Mouse (Mus musculus): ENCODE data around the gene Ifitm10. TPM values are rescaled to one million over a fixed set of nuclear protein-coding genes. Genes with fewer than 3 reads are reported as not detected.

Gene Ifitm10
- polyA plus RNA-seq, 1 experiment from 2014 or later: 0.53 TPM

- Histone ChIP-seq H3K27ac (no peak overlapping the region), H3K9me3 (replicated peaks) (no peaks in the 10 kb centered on the region), H3K36me3 (no peaks in the 10 kb centered on the region), H3K4me3 (no peak overlapping the region), H3K27me3 (ENCODE audit: low read depth, poor library complexity, severe bottlenecking) (no peaks in the 10 kb centered on the region), H3K4me1 (peaks cover 12% of the 10 kb centered on the region; the same call in 1 of the 2 replicates)
- no peak for DNase-seq (ENCODE audit: low spot score)
- 80% methylated on average over 7 of the region's 7 CpGs for WGBS
Measured at GRCm38 (mm10) chr7:142400112-142400749, 26.7 kb upstream of the Ifitm10 start.

GRCm38 (mm10) chr7:142399250-142399649, 25.7 kb upstream of the Ifitm10 start:
- H3K9me3 ChIP-seq (replicated peaks): no peaks in the 10 kb centered on the region
- no peak overlapping the region for H3K27ac ChIP-seq
- H3K36me3 ChIP-seq: no peaks in the 10 kb centered on the region
- peaks cover 12% of the 10 kb centered on the region; the same call in 1 of the 2 replicates for H3K4me1 ChIP-seq
- WGBS: 95% methylated on average over 1 of the region's 1 CpGs
- DNase-seq (ENCODE audit: low spot score): no peak
- no peaks in the 10 kb centered on the region for H3K27me3 ChIP-seq (ENCODE audit: low read depth, poor library complexity, severe bottlenecking)
- H3K4me3 ChIP-seq: no peak overlapping the region

GRCm38 (mm10) chr7:142398052-142398451, 24.5 kb upstream of the Ifitm10 start:
- H3K27ac ChIP-seq: no peak overlapping the region
- H3K4me3 ChIP-seq: no peak overlapping the region
- 65% methylated on average over 2 of the region's 2 CpGs for WGBS
- H3K4me1 ChIP-seq: peaks cover 14% of the 10 kb centered on the region
- DNase-seq (ENCODE audit: low spot score): no peak
- no peaks in the 10 kb centered on the region for H3K27me3 ChIP-seq (ENCODE audit: low read depth, poor library complexity, severe bottlenecking)
- no peaks in the 10 kb centered on the region for H3K9me3 ChIP-seq (replicated peaks)
- H3K36me3 ChIP-seq: no peaks in the 10 kb centered on the region

- no peak overlapping the region for H3K27ac ChIP-seq
- H3K27me3 ChIP-seq (ENCODE audit: low read depth, poor library complexity, severe bottlenecking): no peaks in the 10 kb centered on the region
- no peaks in the 10 kb centered on the region for H3K9me3 ChIP-seq (replicated peaks)
- H3K4me1 ChIP-seq: peaks cover 20% of the 10 kb centered on the region
- no peak overlapping the region for H3K4me3 ChIP-seq
- DNase-seq (ENCODE audit: low spot score): no peak
- WGBS: 91% methylated on average over 1 of the region's 1 CpGs
- H3K36me3 ChIP-seq: no peaks in the 10 kb centered on the region
Measured at GRCm38 (mm10) chr7:142396611-142397010, 23.1 kb upstream of the Ifitm10 start.

GRCm38 (mm10) chr7:142395472-142395871, 21.9 kb upstream of the Ifitm10 start:
- Histone ChIP-seq H3K4me1 (peaks cover 13% of the 10 kb centered on the region), H3K9me3 (replicated peaks) (no peaks in the 10 kb centered on the region), H3K4me3 (no peak overlapping the region), H3K27ac (no peak overlapping the region), H3K27me3 (ENCODE audit: low read depth, poor library complexity, severe bottlenecking) (no peaks in the 10 kb centered on the region), H3K36me3 (no peaks in the 10 kb centered on the region)
- no peak for DNase-seq (ENCODE audit: low spot score)
- WGBS: 91% methylated on average over 4 of the region's 4 CpGs

- Histone ChIP-seq H3K36me3 (no peaks in the 10 kb centered on the region), H3K9me3 (replicated peaks) (no peaks in the 10 kb centered on the region), H3K27me3 (ENCODE audit: low read depth, poor library complexity, severe bottlenecking) (no peaks in the 10 kb centered on the region), H3K27ac (no peak overlapping the region), H3K4me1 (peaks cover 13% of the 10 kb centered on the region; the same call in 1 of the 2 replicates), H3K4me3 (no peak overlapping the region)
- no peak for DNase-seq (ENCODE audit: low spot score)
- WGBS: 73% methylated on average over 6 of the region's 6 CpGs
Measured at GRCm38 (mm10) chr7:142394261-142395190, 21.0 kb upstream of the Ifitm10 start.

GRCm38 (mm10) chr7:142393191-142393590, 19.6 kb upstream of the Ifitm10 start:
- no peak for DNase-seq (ENCODE audit: low spot score)
- Histone ChIP-seq H3K27ac (no peak overlapping the region), H3K36me3 (no peaks in the 10 kb centered on the region), H3K9me3 (replicated peaks) (no peaks in the 10 kb centered on the region), H3K27me3 (ENCODE audit: low read depth, poor library complexity, severe bottlenecking) (no peaks in the 10 kb centered on the region), H3K4me3 (no peak overlapping the region), H3K4me1 (peaks cover 13% of the 10 kb centered on the region; the same call in 1 of the 2 replicates)
- WGBS: 27% methylated on average over 4 of the region's 4 CpGs

GRCm38 (mm10) chr7:142391609-142392008, 18.1 kb upstream of the Ifitm10 start:
- WGBS: 76% methylated on average over 4 of the region's 4 CpGs
- H3K36me3 ChIP-seq: no peaks in the 10 kb centered on the region
- H3K4me1 ChIP-seq: peaks cover 17% of the 10 kb centered on the region

GRCm38 (mm10) chr7:142391108-142391507, 17.6 kb upstream of the Ifitm10 start:
- no peak for DNase-seq (ENCODE audit: low spot score)
- no peaks in the 10 kb centered on the region for H3K36me3 ChIP-seq
- H3K9me3 ChIP-seq (replicated peaks): no peaks in the 10 kb centered on the region
- H3K4me1 ChIP-seq: peaks cover 22% of the 10 kb centered on the region
- H3K4me3 ChIP-seq: no peak overlapping the region
- no peak overlapping the region for H3K27ac ChIP-seq
- 86% methylated on average over 3 of the region's 3 CpGs for WGBS
- no peaks in the 10 kb centered on the region for H3K27me3 ChIP-seq (ENCODE audit: low read depth, poor library complexity, severe bottlenecking)

More at GRCm38 (mm10) chr7:142391609-142392008, 18.1 kb upstream of the Ifitm10 start:
- Histone ChIP-seq H3K9me3 (replicated peaks) (no peaks in the 10 kb centered on the region), H3K4me3 (no peak overlapping the region), H3K27me3 (ENCODE audit: low read depth, poor library complexity, severe bottlenecking) (no peaks in the 10 kb centered on the region), H3K27ac (no peak overlapping the region)
- DNase-seq (ENCODE audit: low spot score): no peak

- peaks cover 27% of the 10 kb centered on the region for H3K4me1 ChIP-seq
- no peaks in the 10 kb centered on the region for H3K9me3 ChIP-seq (replicated peaks)
- peaks cover 8% of the 10 kb centered on the region for H3K36me3 ChIP-seq
- no peaks in the 10 kb centered on the region for H3K27me3 ChIP-seq (ENCODE audit: low read depth, poor library complexity, severe bottlenecking)
- no peak overlapping the region for H3K27ac ChIP-seq
- H3K4me3 ChIP-seq: no peak overlapping the region
- no peak for DNase-seq (ENCODE audit: low spot score)
- 87% methylated on average over 3 of the region's 3 CpGs for WGBS
Measured at GRCm38 (mm10) chr7:142389961-142390650, 16.6 kb upstream of the Ifitm10 start.

GRCm38 (mm10) chr7:142388740-142389139, 15.2 kb upstream of the Ifitm10 start:
- no peaks in the 10 kb centered on the region for H3K9me3 ChIP-seq (replicated peaks)
- 95% methylated on average over 2 of the region's 2 CpGs for WGBS
- no peaks in the 10 kb centered on the region for H3K27me3 ChIP-seq (ENCODE audit: low read depth, poor library complexity, severe bottlenecking)
- peaks cover 27% of the 10 kb centered on the region for H3K4me1 ChIP-seq
- no peak overlapping the region for H3K4me3 ChIP-seq
- H3K36me3 ChIP-seq: peaks cover 22% of the 10 kb centered on the region
- 0 out of 2 replicates have a peak overlapping the region, but pooled peaks have one; percentile 83 for H3K27ac ChIP-seq
- DNase-seq (ENCODE audit: low spot score): no peak

GRCm38 (mm10) chr7:142388198-142388597, 14.6 kb upstream of the Ifitm10 start:
- Histone ChIP-seq H3K27ac (peak overlapping the region; percentile 83), H3K4me3 (peak overlapping the region; percentile 82), H3K36me3 (peaks cover 27% of the 10 kb centered on the region), H3K9me3 (replicated peaks) (no peaks in the 10 kb centered on the region), H3K27me3 (ENCODE audit: low read depth, poor library complexity, severe bottlenecking) (no peaks in the 10 kb centered on the region), H3K4me1 (peaks cover 26% of the 10 kb centered on the region)
- 92% methylated on average over 1 of the region's 1 CpGs for WGBS
- DNase-seq (ENCODE audit: low spot score): no peak
